Mouse (Mus musculus) urinary bladder, postnatal 10 days (tissue): Measurements from ENCODE around the gene Usp21.
"Not testable (repeated sequence)": the region's sequence is repeated elsewhere in the genome, so short reads cannot be mapped to it uniquely, and the experiment has no call there.

Source experiments
- DNase-seq: peaks from one replicate; pipeline ENCODE4 v3.0.0; 2022; ENCODE audit warnings: low spot score

Gene Usp21

GRCm38 (mm10) chr1:171287136-171288081 lies at the start of gene Usp21:
Gene Usp21, minus strand, starts transcription at chr1:171287991.
- peak; percentile 81 for DNase-seq

- no peak for DNase-seq
These were observed 42.4 kb upstream of the Usp21 start for GRCm38 (mm10) chr1:171330216-171330560.

GRCm38 (mm10) chr1:171329433-171330215 lies 41.8 kb upstream of the Usp21 start:
- DNase-seq = peak; percentile 43

- peak; percentile 40 for DNase-seq
These were observed 41.1 kb upstream of the Usp21 start, which contains the start of gene Dedd for GRCm38 (mm10) chr1:171328839-171329432. Gene Dedd, plus strand, starts transcription at chr1:171329145.

GRCm38 (mm10) chr1:171328244-171328643 lies 40.5 kb upstream of the Usp21 start:
- no peak for DNase-seq

- not testable (repeated sequence) for DNase-seq
These were observed 38.8 kb upstream of the Usp21 start for GRCm38 (mm10) chr1:171326588-171326987.

- no peak for DNase-seq
These were observed 37.8 kb upstream of the Usp21 start for GRCm38 (mm10) chr1:171325571-171325970.

GRCm38 (mm10) chr1:171322012-171322411 lies 34.2 kb upstream of the Usp21 start:
- DNase-seq = no peak

GRCm38 (mm10) chr1:171321415-171321814 lies 33.6 kb upstream of the Usp21 start:
- no peak for DNase-seq

GRCm38 (mm10) chr1:171320151-171320550 lies 32.4 kb upstream of the Usp21 start:
- no peak for DNase-seq

GRCm38 (mm10) chr1:171319748-171320147 lies 32.0 kb upstream of the Usp21 start:
- no peak for DNase-seq

GRCm38 (mm10) chr1:171309321-171309720 lies 21.5 kb upstream of the Usp21 start:
- DNase-seq = no peak

- not testable (repeated sequence) for DNase-seq
These were observed 18.4 kb upstream of the Usp21 start for GRCm38 (mm10) chr1:171306157-171306556.

GRCm38 (mm10) chr1:171298226-171298625 lies 10.4 kb upstream of the Usp21 start:
- DNase-seq = no peak

- DNase-seq = no peak
These were observed 7.2 kb upstream of the Usp21 start for GRCm38 (mm10) chr1:171295063-171295402.

GRCm38 (mm10) chr1:171294298-171295062 lies 6.7 kb upstream of the Usp21 start, which contains the start of gene Ufc1:
Gene Ufc1, minus strand, starts transcription at chr1:171295024.
- DNase-seq = no peak

- no peak for DNase-seq
These were observed 6.1 kb upstream of the Usp21 start for GRCm38 (mm10) chr1:171293906-171294297.

GRCm38 (mm10) chr1:171293351-171293750 lies 5.6 kb upstream of the Usp21 start:
- DNase-seq = no peak

GRCm38 (mm10) chr1:171288328-171288727 lies 537 bp upstream of the Usp21 start:
- no peak for DNase-seq

- no peak for DNase-seq
These were observed 1.3 kb downstream of the Usp21 start for GRCm38 (mm10) chr1:171286517-171286916.

GRCm38 (mm10) chr1:171285096-171285892 lies 2.5 kb downstream of the Usp21 start:
- no peak for DNase-seq
